Mouse (Mus musculus): ENCODE data around the gene Ftsj1.
A peak's percentile ranks its signal among the peaks of the same experiment; 100 is the strongest.

The Ftsj1 gene

DNA sequence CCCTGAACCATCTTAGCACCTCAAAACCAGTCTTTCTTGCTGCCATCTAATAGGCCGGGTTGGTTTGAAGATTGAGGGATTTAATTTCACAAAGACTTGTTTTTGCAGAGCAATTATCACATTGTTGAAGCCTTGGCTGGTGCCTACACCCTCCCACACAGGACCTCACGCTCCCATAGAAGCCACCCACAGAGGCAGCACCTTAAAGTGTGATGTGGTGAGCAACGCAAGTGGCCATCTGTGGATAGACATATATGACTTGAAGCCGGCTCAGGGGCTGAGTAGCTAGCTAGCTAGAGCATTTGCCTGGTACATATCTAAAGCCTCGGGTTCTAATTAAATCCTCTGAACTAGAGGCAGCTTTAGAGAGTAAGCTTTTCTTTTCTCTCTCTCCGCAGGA, 34.8 kb downstream of the Ftsj1 start:
- no peak for DNase-seq

DNA sequence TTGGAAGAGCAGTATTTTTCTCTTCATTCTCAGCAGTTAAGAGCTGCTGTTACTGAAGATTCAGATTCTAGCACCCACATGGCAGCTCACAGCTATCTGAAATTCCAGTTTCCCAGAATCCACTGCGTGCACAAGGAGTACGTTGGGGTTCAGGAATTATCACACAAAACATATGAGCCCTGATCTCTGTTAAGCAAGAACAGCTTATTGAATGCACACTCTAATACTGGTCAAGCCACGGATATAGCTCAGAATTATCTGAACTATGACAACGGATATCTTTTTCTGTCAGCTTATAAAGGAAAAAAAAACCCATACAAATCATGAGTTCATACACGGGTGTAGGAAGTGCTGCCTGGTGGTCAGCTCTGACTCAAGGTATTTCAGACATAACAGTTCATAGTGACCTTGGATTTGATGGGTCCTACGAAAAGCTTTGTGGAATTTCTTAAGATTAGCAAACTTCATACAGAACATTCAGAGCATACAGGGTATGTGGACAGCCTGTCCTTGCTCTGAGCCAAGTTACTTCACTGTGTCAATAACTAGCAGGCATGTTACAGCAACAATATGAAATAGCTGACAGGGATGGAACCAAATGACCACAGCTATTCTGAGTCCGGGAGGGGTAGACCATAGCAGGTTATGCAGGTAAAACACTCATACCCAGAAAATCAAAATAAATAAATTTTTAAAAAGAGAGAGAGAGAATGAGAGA, 40.6 kb downstream of the Ftsj1 start:
- DNase-seq, result no peak

DNA sequence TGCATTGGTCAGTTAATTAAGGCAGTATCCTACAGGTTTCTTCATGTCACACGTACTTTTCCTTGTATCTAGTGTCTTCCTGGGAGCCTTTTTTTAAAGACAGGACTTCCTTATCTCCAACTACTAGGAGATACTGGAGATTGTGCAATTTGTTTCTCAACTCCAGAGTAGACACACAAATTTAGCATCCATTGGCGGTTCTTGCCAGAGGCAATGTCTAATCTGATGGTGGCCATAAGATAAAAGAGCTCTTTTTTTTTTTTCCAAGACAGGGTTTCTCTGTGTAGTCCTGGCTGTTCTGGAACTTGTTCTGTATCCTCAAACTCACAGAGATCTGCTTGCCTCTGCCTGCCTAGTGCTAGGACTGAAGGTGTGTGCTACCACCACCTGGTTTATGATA, 42.5 kb downstream of the Ftsj1 start:
- DNase-seq, result no peak

DNA sequence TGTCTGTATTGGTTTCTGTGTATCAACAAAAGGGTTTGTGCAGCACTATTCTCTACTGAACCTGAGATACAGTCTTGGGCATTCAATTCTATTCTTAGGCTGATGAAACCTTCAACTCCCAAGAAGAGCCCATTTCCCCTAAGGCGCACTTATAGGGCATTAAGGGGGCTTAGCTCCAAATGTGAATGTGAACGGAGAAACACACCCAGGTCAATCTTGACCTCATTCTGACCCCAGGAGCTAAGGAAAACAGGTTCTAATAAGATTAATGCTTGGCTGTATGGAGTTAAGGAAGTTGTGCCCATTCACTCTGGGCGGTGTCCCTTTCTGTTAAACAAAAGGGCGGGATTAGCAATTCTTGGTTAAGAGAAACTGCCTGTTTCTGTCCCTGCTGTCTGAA, 45.0 kb downstream of the Ftsj1 start:
- no peak for DNase-seq

DNA sequence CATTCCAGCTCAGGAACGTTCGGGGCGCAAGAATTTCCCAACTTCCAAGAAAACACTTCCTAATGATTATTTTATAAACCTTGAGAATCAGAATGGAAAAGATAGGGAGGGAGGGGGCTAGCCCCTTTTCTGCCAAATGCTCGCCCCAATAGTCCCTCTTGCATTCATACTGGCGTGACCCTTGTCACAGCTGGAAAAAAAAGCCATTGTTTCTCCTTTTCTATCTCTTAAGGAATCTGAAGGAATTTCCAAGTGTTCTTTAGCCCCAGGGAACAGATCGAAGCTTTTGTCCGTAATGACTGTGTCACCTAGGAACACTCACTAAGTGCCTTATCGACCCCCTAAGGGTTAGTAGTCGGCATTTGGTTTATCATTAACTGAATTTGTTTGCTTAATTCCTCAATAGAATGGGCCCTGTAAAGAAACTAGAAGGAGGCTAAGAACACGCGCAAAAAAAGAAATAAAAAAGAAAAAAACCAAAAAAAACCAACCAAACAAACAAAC, 45.5 kb downstream of the Ftsj1 start:
- DNase-seq, result no peak

DNA sequence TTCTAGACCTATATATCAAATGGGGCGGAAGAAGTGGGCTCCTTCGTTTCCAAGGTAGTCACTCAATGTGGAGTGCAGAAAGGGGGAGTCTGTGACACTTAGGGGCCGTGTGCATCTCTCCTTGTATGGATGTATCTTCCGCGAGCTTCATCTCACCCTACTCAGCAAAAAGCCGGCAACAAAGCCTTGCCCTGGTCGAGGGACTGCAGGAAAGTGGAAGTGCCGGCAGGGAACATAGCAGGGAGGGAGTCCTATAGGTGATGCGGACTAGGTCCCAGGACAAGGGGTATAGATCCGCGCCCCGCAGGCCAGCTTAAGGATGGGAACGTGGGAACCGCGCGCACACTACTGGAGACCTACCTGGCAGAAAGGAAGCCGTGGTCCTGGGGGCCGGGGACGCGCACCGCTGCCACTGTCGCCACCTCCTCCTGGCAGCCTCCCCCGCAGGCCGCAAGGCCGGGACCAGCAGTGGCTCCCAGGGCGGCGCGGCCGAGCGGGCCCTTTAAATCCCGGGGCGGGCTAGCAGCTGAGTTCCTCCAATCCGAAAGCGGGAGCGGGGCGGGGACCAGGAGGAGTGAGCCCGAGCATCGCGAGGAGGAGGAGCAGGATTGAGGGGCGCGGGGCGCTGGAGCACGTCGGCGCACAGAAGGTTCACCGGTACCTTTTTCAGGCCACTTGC, 46.1 kb downstream of the Ftsj1 start, which contains the start of gene Porcn:
Gene Porcn (minus strand): TSS at position 511 of the 679 bp plus-strand sequence.
- DNase-seq, result peak; percentile 78

DNA sequence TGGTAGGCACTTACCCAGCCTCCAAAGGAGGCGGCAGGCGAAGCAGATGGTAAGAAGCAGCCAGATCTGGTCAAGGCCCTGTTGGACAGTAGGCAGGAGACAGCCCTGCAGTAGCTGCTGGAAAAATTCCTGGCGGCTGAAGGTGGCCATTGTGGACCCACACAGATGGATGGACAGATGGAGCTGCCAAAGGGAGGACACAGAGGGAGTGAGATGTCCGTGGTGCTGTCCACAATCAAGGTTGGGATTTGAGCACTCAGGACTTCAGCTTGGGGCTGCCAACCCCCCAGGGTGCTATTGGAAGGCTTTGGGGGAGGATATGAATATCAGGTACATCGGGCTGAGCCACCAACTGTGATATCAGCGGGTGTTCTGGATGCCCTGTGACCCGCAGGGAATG, 46.7 kb downstream of the Ftsj1 start:
- no peak for DNase-seq

DNA sequence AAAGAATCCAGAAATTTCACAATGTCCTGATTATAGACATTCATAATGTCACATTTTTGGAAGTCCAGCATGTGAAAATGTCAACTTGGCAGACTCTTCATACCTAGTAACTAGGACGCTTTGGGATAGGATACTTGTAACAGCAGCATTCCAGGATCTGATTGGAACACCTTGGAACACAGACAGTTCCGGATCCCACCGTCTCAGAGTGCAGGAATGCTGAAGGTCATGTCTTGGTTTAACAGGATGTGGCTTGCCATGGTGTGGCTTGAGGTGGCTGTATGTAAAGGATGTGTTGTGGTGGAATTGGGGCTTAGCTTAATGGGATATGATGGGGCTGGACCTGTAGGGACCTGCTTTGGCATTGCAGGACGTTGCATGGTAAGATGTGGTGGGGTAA, 47.1 kb downstream of the Ftsj1 start:
- DNase-seq, result no peak

DNA sequence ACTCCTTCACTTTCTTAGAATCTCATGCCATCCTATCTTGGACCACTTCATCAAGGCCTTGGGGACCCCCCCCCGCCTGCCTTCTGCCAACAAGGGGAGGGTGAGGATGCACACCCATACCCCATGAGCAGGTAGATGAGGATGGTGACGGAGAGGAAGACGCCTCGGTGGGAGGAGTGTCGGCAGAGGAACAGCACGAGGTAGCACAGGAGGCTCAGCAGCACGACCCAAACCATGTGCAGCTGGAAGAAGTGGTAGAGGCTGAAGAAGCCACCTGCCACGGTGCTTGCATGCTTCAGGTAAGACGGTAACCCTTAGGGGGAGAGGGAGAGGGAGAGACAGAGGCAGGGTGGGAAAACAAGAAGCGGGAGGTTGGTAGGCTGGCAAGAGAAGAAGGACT, 48.1 kb downstream of the Ftsj1 start:
- DNase-seq, result no peak

DNA sequence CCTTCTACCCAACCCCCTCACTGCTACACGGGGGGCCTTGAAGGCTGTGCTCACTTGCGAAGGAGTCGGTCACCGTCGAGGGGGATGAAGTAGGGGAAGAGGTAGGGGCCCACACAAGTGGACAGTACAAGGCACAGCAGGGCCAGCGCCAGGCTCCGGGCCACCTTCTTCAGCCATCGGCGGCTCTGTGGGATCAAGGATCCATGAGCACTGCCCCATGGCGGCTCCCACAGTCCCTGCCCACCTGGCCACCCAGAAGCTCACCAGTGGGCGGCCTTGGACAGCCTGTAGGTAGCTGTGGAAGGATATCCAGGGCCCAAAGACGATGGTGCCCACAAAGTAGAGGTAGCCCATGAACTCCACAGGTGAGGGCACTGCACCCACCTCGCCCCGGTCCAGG, 49.1 kb downstream of the Ftsj1 start:
- DNase-seq, result no peak

DNA sequence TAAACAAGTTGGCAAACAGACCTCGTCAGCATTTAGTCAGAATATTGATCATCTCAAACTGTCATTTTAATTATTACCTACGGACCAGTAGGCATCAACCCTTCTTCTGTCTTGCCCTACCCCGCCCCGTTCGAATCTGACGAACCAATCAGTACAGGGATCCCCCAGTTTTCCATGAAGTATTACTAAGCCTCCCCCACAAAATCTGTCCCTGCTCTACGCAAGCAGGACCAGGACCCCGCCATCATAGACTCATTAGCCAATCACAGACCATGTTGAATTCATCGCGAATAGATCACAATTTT, 58.8 kb downstream of the Ftsj1 start, which contains the start of gene Ebp:
Gene Ebp (minus strand): TSS at position 94 of the 305 bp plus-strand sequence.
- DNase-seq, result no peak

DNA sequence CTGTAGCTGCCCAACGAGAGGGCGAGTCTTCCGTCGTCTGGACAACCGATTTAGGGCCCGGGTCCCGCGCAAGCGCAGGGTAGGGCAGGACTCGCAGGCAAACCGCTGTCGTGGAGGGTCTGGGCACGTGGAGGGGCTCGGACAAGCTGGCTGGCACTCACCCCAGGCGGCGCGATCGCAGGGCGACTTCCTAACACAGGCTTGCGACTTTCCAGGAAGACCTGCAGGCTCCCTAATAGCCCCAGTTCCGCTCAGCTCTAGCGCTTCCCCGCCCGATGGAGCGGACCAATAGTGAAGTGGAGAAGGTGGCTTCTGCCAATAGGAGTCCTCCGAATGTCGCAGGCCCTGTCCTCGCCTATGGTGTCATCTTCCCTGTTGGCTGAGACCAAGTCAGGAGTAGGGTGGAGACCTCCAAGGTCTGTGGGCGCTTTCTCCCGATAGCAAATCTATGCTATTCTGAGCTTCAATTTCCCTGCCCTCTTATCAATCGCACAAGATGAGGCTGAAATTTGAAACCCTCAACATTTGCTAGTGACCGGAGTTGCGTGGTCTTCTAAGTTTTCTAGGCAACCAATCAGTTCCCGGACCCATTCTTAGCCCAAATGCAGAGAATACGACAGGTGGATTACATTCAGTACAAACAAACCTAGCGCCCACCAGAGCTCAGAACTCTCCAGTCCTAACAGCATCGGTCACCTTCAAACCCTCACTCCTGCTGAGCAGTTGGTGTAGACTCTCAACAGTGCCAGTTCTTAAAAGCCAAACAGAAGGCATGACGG, 59.4 kb downstream of the Ftsj1 start:
- peak; percentile 85 for DNase-seq

DNA sequence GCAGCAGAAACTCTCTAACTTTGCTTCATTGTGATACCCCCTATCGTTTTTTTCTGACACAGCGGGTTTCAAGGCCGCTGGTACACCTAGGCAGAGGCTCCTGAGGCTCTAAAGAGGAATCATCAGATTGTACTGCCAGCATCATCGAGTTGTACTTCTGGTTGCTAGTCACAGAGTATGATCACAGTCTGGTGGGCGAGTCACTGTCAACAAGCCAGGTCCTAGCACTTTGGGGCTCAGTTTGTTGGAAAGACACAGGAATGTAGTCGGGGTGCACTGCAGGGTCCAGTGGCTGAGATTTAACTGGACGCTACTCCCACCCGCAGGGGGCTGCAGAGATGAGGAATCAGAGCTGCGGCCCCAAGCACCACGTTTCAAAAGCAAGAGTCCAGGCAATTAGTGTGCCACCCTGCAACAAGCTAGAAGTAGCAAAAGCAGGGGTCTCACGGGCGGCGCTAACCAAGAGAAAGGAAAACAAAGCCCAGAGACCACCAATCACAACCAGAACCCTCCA, 60.0 kb downstream of the Ftsj1 start:
- no peak for DNase-seq
